Mouse (Mus musculus): ENCODE measurements at regions not wholly inside any gene's neighbourhood (a gene's known extent, or its start where the extent isn't known, plus 50 kb on each side); places are given as distances from the start of the nearest gene placed in this dataset.

GRCm38 (mm10) chr6:105549366-105549765 is 128.1 kb upstream of the Cntn4 start:
- no peak overlapping the region for H3K9ac ChIP-seq (ENCODE audit: low read length)
- H3K9me3 ChIP-seq (ENCODE audit: control insufficient read depth, low read length), result no peaks in the 10 kb centered on the region
- no peak overlapping the region for H3K4me3 ChIP-seq (ENCODE audit: low read depth, low read length)
- WGBS, result 71% methylated on average over 1 of the region's 1 CpGs
- no peaks in the 10 kb centered on the region for H3K27me3 ChIP-seq (ENCODE audit: control insufficient read depth, insufficient read depth, low read length)
- no peaks in the 10 kb centered on the region for H3K36me3 ChIP-seq (ENCODE audit: control insufficient read depth, insufficient read depth, low read length)
- H3K4me1 ChIP-seq (ENCODE audit: control insufficient read depth, insufficient read depth, low read length), result no peaks in the 10 kb centered on the region
- DNase-seq (ENCODE audit: low spot score) (no peak), ATAC-seq (ENCODE audit: insufficient read depth, low FRiP score, low TSS enrichment) (peak; percentile 65)
- H3K27ac ChIP-seq (ENCODE audit: low read depth, low read length), result no peak overlapping the region
- no peak overlapping the region for H3K4me2 ChIP-seq (ENCODE audit: low read depth)

GRCm38 (mm10) chr6:105568301-105568700 is 109.2 kb upstream of the Cntn4 start:
- ATAC-seq (ENCODE audit: insufficient read depth, low FRiP score, low TSS enrichment) (no peak), DNase-seq (ENCODE audit: low spot score) (no peak)
- Histone ChIP-seq H3K27ac (ENCODE audit: low read depth, low read length) (no peak overlapping the region), H3K27me3 (ENCODE audit: control insufficient read depth, insufficient read depth, low read length) (no peaks in the 10 kb centered on the region), H3K9ac (ENCODE audit: low read length) (no peak overlapping the region), H3K36me3 (ENCODE audit: control insufficient read depth, insufficient read depth, low read length) (no peaks in the 10 kb centered on the region), H3K4me2 (ENCODE audit: low read depth) (no peak overlapping the region), H3K4me1 (ENCODE audit: control insufficient read depth, insufficient read depth, low read length) (no peaks in the 10 kb centered on the region), H3K9me3 (ENCODE audit: control insufficient read depth, low read length) (no peaks in the 10 kb centered on the region), H3K4me3 (ENCODE audit: low read depth, low read length) (no peak overlapping the region)
- WGBS, result 84% methylated on average over 3 of the region's 3 CpGs

- ATAC-seq (ENCODE audit: insufficient read depth, low FRiP score, low TSS enrichment), result no peak
- 76% methylated on average over 2 of the region's 2 CpGs for WGBS
- H3K27me3 ChIP-seq (ENCODE audit: control insufficient read depth, insufficient read depth, low read length), result no peaks in the 10 kb centered on the region
Observed at GRCm38 (mm10) chr6:105569103-105569502, 108.4 kb upstream of the Cntn4 start.

GRCm38 (mm10) chr6:105604234-105604633 is 73.2 kb upstream of the Cntn4 start:
- no peak overlapping the region for H3K4me2 ChIP-seq (ENCODE audit: low read depth)
- H3K9ac ChIP-seq (ENCODE audit: low read length), result no peak overlapping the region
- H3K9me3 ChIP-seq (ENCODE audit: control insufficient read depth, low read length), result no peaks in the 10 kb centered on the region
- ATAC-seq (ENCODE audit: insufficient read depth, low FRiP score, low TSS enrichment) (no peak), DNase-seq (ENCODE audit: low spot score) (no peak)
- 61% methylated on average over 2 of the region's 2 CpGs for WGBS
- no peaks in the 10 kb centered on the region for H3K4me1 ChIP-seq (ENCODE audit: control insufficient read depth, insufficient read depth, low read length)
- H3K36me3 ChIP-seq (ENCODE audit: control insufficient read depth, insufficient read depth, low read length), result no peaks in the 10 kb centered on the region
- no peak overlapping the region for H3K27ac ChIP-seq (ENCODE audit: low read depth, low read length)
- H3K27me3 ChIP-seq (ENCODE audit: control insufficient read depth, insufficient read depth, low read length), result no peaks in the 10 kb centered on the region
- no peak overlapping the region for H3K4me3 ChIP-seq (ENCODE audit: low read depth, low read length)

More at GRCm38 (mm10) chr6:105569103-105569502, 108.4 kb upstream of the Cntn4 start:
- Histone ChIP-seq H3K4me2 (ENCODE audit: low read depth) (no peak overlapping the region), H3K4me3 (ENCODE audit: low read depth, low read length) (no peak overlapping the region), H3K4me1 (ENCODE audit: control insufficient read depth, insufficient read depth, low read length) (no peaks in the 10 kb centered on the region), H3K9ac (ENCODE audit: low read length) (no peak overlapping the region), H3K36me3 (ENCODE audit: control insufficient read depth, insufficient read depth, low read length) (no peaks in the 10 kb centered on the region), H3K9me3 (ENCODE audit: control insufficient read depth, low read length) (no peaks in the 10 kb centered on the region), H3K27ac (ENCODE audit: low read depth, low read length) (no peak overlapping the region)
- DNase-seq (ENCODE audit: low spot score), result no peak

Data from neural tube, embryonic 11.5 days (tissue).